Mouse (Mus musculus): Measurements from ENCODE around the gene Itpr1. TPM values are rescaled to one million over a fixed set of nuclear protein-coding genes. Genes with fewer than 3 reads are reported as not detected.

Gene Itpr1
- polyA plus RNA-seq, 1 experiment from 2014 or later = 5.0 TPM

DNA sequence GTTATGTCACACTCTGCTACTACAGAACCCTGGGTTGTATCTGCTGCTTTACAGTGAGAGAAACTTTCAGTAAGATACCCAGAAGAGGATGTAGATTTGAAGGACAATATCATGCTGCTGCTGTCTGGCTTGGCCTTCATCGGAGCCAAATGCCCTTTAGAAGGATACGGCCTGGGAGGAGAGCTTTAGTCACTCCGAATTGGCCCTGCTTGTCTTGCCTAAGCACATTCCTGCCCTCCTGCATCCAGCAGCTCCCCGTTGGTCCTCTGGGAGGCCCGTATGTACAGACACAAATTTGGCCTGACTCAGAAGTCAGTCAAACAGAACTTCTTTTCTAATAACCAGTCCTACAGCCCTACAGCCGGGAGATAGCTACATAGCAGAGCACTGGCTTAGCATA, 21.6 kb downstream of the Itpr1 start:
- Histone ChIP-seq H3K4me2 (no peak overlapping the region), H3K4me1 (replicated peaks) (peaks cover 23% of the 10 kb centered on the region), H3K9me3 (no peaks in the 10 kb centered on the region), H3K4me3 (no peak overlapping the region), H3K27ac (replicated peaks) (no peak overlapping the region), H3K9ac (no peak overlapping the region), H3K36me3 (no peaks in the 10 kb centered on the region), H3K27me3 (no peaks in the 10 kb centered on the region)
- ATAC-seq (ENCODE audit: low FRiP score, low read depth) = no peak
- WGBS = 77% methylated on average over 6 of the region's 6 CpGs

DNA sequence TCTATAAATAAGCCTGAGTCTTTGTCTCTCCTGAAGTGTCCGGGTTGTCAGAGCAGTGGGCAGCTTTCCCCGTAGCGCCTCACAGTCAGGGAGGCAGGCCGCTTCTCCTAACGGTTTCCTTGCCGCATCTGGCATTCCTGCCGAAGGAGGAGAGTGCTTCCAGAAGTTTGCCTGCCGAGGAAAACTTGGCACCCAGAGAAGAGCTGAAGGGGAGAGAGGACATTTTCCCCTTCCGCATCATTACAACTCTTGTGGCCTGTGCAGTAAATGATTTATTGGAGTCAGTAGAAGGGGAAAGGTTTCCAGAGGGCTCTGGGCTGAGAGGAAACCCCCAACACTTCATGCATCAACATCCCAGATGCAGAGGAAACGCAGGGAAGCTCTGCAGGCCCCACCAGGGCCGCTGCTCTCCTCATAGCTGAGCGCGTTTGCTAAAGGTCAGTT, 22.8 kb downstream of the Itpr1 start:
- no peaks in the 10 kb centered on the region for H3K9me3 ChIP-seq
- peak; percentile 10; the same call in 1 of the 2 replicates for ATAC-seq (ENCODE audit: low FRiP score, low read depth)
- H3K4me3 ChIP-seq = no peak overlapping the region
- WGBS = 30% methylated on average over 13 of the region's 13 CpGs
- H3K9ac ChIP-seq = no peak overlapping the region
- peak overlapping the region; percentile 26; the same call in 1 of the 2 replicates for H3K27ac ChIP-seq (replicated peaks)
- peaks cover 23% of the 10 kb centered on the region for H3K4me1 ChIP-seq (replicated peaks)
- H3K4me2 ChIP-seq = no peak overlapping the region
- no peaks in the 10 kb centered on the region for H3K27me3 ChIP-seq
- no peaks in the 10 kb centered on the region for H3K36me3 ChIP-seq

DNA sequence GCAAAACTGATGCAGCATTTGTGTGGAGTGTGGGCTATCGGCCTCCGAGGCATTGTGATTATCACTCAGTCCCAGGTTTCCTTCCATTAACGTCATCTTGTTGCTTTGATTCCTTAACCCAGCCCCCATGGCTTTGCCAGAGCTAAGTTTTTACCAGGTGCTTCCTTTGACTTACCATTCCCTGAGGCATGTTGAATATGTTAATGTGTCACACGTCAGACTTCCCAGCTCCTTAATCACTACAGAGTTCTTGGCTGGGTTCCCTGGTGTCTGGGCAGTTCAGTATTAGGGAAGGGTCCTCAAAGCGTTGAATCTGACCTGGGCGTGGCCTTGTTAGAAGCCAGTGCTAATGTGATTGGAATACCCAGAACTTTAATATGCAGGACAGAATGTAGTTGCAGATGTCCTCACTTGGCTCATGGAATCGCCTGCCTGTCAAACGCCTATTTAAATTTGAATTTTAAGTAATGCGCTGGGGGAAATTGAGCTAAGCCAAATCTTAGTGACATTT, 23.6 kb downstream of the Itpr1 start:
- ATAC-seq (ENCODE audit: low FRiP score, low read depth) = peak; percentile 21; the same call in 1 of the 2 replicates
- WGBS = 42% methylated on average over 9 of the region's 9 CpGs

DNA sequence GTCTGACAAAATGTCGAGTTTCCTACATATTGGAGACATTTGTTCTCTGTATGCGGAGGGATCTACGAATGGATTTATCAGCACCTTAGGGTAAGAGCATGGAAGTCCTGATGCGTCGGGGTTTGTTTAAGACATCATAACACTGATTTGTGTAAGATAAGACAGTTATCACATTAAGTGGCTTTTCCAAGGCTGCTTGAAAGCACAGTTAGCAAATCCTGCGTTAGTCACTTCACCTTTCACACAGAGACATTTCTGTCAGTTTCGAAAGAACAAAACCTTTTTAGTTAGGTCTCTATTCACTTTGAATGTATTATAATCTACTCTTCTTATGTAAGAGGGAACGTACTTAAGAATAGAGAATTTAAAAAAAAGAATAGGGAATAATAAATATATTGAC, 24.1 kb downstream of the Itpr1 start:
- WGBS = 82% methylated on average over 8 of the region's 8 CpGs
- peaks cover 26% of the 10 kb centered on the region for H3K4me1 ChIP-seq (replicated peaks)
- no peaks in the 10 kb centered on the region for H3K36me3 ChIP-seq
- H3K27ac ChIP-seq (replicated peaks) = no peak overlapping the region
- H3K9me3 ChIP-seq = no peaks in the 10 kb centered on the region
- no peaks in the 10 kb centered on the region for H3K27me3 ChIP-seq
- ATAC-seq (ENCODE audit: low FRiP score, low read depth) = no peak
- no peak overlapping the region for H3K4me3 ChIP-seq
- no peak overlapping the region for H3K9ac ChIP-seq
- H3K4me2 ChIP-seq = no peak overlapping the region

More for the DNA sequence above, 23.6 kb downstream of the Itpr1 start:
- H3K27ac ChIP-seq (replicated peaks) = peak overlapping the region; percentile 26; the same call in 1 of the 2 replicates
- no peaks in the 10 kb centered on the region for H3K36me3 ChIP-seq
- peaks cover 26% of the 10 kb centered on the region for H3K4me1 ChIP-seq (replicated peaks)
- no peaks in the 10 kb centered on the region for H3K9me3 ChIP-seq
- H3K27me3 ChIP-seq = no peaks in the 10 kb centered on the region
- no peak overlapping the region for H3K4me2 ChIP-seq
- no peak overlapping the region for H3K9ac ChIP-seq
- no peak overlapping the region for H3K4me3 ChIP-seq

DNA sequence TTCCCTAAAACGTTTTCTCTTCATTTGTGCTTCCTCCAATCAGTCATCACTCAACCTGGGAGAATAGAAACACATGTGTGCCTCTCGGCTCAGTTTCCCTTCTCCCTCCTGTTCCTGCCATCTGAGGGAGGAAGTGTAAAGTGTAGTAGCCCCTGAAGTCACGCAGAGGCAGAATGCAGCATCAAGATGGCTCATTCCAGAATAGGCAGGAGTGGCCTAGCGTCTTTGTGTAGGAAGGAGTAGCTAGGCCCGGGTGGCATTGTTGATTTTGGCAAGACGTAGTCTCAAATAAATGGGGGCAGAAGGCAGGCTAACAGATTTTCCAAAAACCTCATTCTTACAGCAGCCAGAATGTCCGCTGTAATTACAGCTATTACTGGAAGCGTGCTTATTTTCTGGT, 24.7 kb downstream of the Itpr1 start:
- no peak overlapping the region for H3K9ac ChIP-seq
- no peak for ATAC-seq (ENCODE audit: low FRiP score, low read depth)

DNA sequence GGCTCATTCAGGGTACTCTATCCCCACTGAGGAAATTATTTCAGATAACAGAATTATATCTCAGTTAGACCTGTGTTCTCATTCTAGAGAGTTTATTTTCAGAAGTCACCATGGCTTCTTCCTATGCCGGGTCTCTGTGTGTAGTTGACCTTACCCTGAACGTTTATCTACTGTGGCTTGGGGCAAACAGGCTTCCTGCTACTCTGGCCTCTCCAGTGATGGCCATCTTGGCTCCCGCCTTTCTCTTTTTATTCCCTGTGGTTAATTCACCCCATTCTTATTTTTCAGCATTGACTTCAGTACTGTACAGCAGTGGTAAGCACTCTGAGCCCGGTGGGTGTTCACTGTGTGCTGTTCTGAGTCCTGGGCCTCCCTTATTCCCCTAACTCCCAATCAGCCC, 25.1 kb downstream of the Itpr1 start:
- WGBS = 80% methylated on average over 4 of the region's 4 CpGs

More for the DNA sequence above, 24.7 kb downstream of the Itpr1 start:
- no peak overlapping the region for H3K27ac ChIP-seq (replicated peaks)
- H3K36me3 ChIP-seq = no peaks in the 10 kb centered on the region
- H3K27me3 ChIP-seq = no peaks in the 10 kb centered on the region
- H3K9me3 ChIP-seq = no peaks in the 10 kb centered on the region
- peaks cover 26% of the 10 kb centered on the region for H3K4me1 ChIP-seq (replicated peaks)
- H3K4me3 ChIP-seq = no peak overlapping the region
- 69% methylated on average over 8 of the region's 8 CpGs for WGBS
- H3K4me2 ChIP-seq = no peak overlapping the region

DNA sequence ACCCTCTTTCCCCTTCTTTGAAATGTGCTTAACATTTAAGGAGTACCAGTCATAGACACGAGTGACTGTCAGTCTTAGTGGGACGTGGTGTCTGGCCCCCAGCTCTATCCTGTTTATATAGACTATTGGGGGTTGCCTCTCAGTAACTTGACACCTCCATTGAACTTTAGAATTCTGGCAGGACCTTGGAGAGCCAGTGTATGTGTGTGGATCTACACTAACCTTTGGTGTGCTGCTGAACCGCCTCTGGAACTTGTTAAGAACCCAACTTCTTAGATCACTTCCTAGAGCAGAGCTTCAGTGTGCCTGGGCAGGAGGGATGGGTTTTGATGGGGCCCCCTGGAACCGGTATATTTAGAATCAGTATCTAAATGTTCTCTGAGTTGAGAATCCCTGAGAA, 26.2 kb downstream of the Itpr1 start:
- no peak overlapping the region for H3K9ac ChIP-seq
- no peak overlapping the region for H3K27ac ChIP-seq (replicated peaks)
- H3K4me2 ChIP-seq = no peak overlapping the region
- no peak for ATAC-seq (ENCODE audit: low FRiP score, low read depth)
- WGBS = 69% methylated on average over 4 of the region's 4 CpGs
- H3K4me3 ChIP-seq = no peak overlapping the region
- peaks cover 26% of the 10 kb centered on the region for H3K4me1 ChIP-seq (replicated peaks)
- H3K9me3 ChIP-seq = no peaks in the 10 kb centered on the region
- H3K36me3 ChIP-seq = no peaks in the 10 kb centered on the region
- no peaks in the 10 kb centered on the region for H3K27me3 ChIP-seq

More for the DNA sequence above, 25.1 kb downstream of the Itpr1 start:
- Histone ChIP-seq H3K4me1 (replicated peaks) (peaks cover 26% of the 10 kb centered on the region), H3K4me2 (no peak overlapping the region), H3K36me3 (no peaks in the 10 kb centered on the region), H3K9ac (no peak overlapping the region), H3K4me3 (no peak overlapping the region), H3K9me3 (no peaks in the 10 kb centered on the region), H3K27ac (replicated peaks) (no peak overlapping the region), H3K27me3 (no peaks in the 10 kb centered on the region)
- ATAC-seq (ENCODE audit: low FRiP score, low read depth) = no peak

DNA sequence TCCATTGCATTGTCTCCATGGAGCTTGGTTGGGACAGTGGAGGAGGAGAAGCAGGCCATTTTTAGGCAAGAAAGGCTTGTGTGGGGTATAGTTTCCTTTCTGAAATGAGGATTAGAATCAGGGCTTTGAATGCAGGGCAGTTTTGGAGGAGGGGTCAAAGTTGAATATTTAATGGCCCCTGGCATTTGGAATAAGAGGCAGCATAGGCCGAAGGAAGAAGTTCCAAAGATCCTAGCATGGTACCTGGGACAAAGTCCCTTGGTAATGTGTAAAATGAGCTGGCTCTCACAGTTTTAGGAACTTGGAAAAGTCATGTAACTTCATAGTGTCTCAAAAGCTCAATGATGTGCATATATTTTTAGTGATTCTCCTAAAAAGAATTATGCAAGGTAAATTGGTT, 27.1 kb downstream of the Itpr1 start:
- H3K4me2 ChIP-seq = no peak overlapping the region
- no peak overlapping the region for H3K9ac ChIP-seq
- H3K27ac ChIP-seq (replicated peaks) = no peak overlapping the region
- ATAC-seq (ENCODE audit: low FRiP score, low read depth) = no peak
- WGBS = 90% methylated on average over 1 of the region's 1 CpGs
- H3K4me1 ChIP-seq (replicated peaks) = peaks cover 26% of the 10 kb centered on the region
- no peak overlapping the region for H3K4me3 ChIP-seq
- no peaks in the 10 kb centered on the region for H3K9me3 ChIP-seq
- no peaks in the 10 kb centered on the region for H3K27me3 ChIP-seq
- no peaks in the 10 kb centered on the region for H3K36me3 ChIP-seq

DNA sequence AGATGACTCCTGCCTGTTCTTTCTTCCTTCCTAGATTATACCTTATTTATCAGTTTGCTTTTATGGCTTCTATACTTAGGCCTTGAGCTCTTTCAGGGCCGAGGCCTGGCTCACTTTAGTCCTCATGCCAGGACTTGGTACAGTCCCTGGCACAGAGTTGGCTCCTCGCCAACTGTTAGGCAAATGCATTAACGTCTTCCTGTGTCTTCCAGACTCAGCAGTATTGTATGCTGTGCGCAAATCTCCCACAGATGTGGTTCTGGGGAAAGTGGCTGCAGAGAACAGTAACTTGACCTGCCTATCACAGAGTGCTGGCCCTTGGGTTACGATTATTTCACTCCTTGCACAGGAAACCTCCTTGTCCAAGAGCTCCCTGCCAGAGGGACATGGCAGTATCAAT, 27.9 kb downstream of the Itpr1 start:
- Histone ChIP-seq H3K9ac (no peak overlapping the region), H3K36me3 (no peaks in the 10 kb centered on the region), H3K4me1 (replicated peaks) (peaks cover 22% of the 10 kb centered on the region), H3K27me3 (no peaks in the 10 kb centered on the region), H3K27ac (replicated peaks) (no peak overlapping the region), H3K4me2 (no peak overlapping the region), H3K4me3 (no peak overlapping the region), H3K9me3 (no peaks in the 10 kb centered on the region)
- WGBS = 60% methylated on average over 5 of the region's 5 CpGs
- ATAC-seq (ENCODE audit: low FRiP score, low read depth) = peak; percentile 54; the same call in 1 of the 2 replicates

DNA sequence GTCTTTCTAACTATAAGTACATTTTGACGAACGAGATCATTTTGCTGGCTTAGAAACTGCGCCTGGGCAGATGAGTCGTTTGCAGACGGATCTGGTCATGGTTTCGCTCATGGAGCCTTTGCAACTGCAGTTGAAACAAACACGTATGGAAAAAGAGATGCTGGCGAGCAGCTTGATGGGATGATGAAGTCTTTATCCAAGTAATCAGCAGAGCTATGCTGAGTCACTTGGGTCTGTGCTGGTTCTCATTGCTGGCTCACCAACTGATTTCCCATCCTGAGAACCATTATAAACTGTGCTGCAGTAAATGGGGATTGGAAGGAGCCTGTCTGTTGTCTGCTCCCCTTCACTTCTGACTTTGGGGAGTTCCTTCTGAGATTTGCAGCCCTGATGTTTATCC, 31.7 kb downstream of the Itpr1 start:
- no peak overlapping the region for H3K27ac ChIP-seq (replicated peaks)
- no peak for ATAC-seq (ENCODE audit: low FRiP score, low read depth)
- no peak overlapping the region for H3K4me3 ChIP-seq
- H3K36me3 ChIP-seq = no peaks in the 10 kb centered on the region
- no peak overlapping the region for H3K4me2 ChIP-seq
- H3K4me1 ChIP-seq (replicated peaks) = peaks cover 14% of the 10 kb centered on the region
- no peaks in the 10 kb centered on the region for H3K9me3 ChIP-seq
- 88% methylated on average over 8 of the region's 8 CpGs for WGBS
- H3K9ac ChIP-seq = no peak overlapping the region
- no peaks in the 10 kb centered on the region for H3K27me3 ChIP-seq

DNA sequence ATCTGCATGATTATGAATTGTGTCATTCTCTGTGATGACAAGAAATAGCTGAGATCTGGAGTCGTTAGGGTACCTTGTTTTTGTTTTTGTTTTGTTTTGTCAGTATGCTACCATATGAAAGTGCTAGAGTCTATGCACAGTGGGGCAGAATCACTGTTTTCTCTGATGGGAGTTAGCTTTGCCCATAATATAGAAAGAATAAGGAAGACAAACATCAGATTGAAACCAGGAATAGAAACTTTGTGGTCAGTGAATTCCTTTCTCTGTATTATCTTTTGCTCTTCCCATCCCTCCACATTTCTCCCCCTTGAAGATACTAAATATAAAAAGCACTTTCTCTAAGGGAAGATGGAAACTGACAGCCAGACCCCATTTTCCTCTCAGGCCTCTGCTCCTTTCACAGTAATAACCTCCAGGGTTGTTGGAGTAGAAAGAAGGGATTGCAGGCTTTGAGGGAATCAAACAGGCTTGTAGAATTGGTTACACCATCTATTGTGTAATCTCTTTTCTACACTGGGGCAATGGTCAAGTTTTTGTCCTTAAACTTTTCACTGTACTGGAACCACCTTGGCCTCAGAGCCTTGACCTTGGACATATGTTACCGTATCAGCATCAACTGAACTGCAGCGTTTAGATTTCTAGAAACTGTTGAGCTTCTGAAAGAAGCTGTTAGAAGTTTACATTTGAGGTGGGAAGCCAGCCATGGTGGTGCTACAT, 33.6 kb downstream of the Itpr1 start:
- WGBS = 82% methylated on average over 3 of the region's 3 CpGs

DNA sequence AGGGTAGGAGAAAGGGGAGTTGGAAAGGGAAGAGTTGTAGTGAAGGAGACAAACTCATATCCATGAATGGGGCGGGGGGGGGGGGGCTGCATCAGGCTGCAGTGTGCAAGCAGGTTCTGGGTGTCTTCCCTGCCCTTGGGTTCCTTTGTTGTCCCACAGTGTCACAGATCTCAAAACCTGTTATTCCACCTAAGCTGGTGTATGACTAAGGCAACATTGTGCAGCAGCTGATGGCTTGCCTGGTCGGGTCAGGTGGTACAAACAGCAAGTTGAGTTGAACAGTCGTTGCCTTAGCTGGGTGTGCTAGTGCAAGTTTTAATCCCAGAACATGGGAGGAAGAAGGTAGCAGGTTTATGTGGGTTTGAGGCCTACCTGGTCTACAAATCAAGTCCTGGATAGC, 34.3 kb downstream of the Itpr1 start:
- H3K4me3 ChIP-seq = no peak overlapping the region
- ATAC-seq (ENCODE audit: low FRiP score, low read depth) = no peak
- peaks cover 13% of the 10 kb centered on the region for H3K4me1 ChIP-seq (replicated peaks)
- H3K9ac ChIP-seq = no peak overlapping the region
- WGBS = 88% methylated on average over 2 of the region's 3 CpGs
- H3K4me2 ChIP-seq = no peak overlapping the region
- no peaks in the 10 kb centered on the region for H3K9me3 ChIP-seq
- H3K27me3 ChIP-seq = no peaks in the 10 kb centered on the region
- no peaks in the 10 kb centered on the region for H3K36me3 ChIP-seq
- no peak overlapping the region for H3K27ac ChIP-seq (replicated peaks)

More for the DNA sequence above, 33.6 kb downstream of the Itpr1 start:
- no peak for ATAC-seq (ENCODE audit: low FRiP score, low read depth)
- H3K27ac ChIP-seq (replicated peaks) = no peak overlapping the region
- no peaks in the 10 kb centered on the region for H3K9me3 ChIP-seq
- H3K4me1 ChIP-seq (replicated peaks) = peaks cover 13% of the 10 kb centered on the region
- H3K4me2 ChIP-seq = no peak overlapping the region
- H3K36me3 ChIP-seq = no peaks in the 10 kb centered on the region
- H3K4me3 ChIP-seq = no peak overlapping the region
- H3K9ac ChIP-seq = no peak overlapping the region
- H3K27me3 ChIP-seq = no peaks in the 10 kb centered on the region
